Mouse (Mus musculus) bone marrow, adult 2 months (tissue): ENCODE results near the gene Tmem205.

Experiments
- CTCF ChIP-seq: fragments of 200-500 bp; IDR thresholded peaks from 2 replicates; pipeline ENCODE4 v1.5.1; 2011; ENCODE audit warnings: low read length, control low read depth; ENCODE audit not compliant: control insufficient read depth, insufficient read depth
- POLR2A ChIP-seq: fragments of 200-500 bp; IDR thresholded peaks from 2 replicates; pipeline ENCODE4 v1.6.1; 2011; ENCODE audit warnings: low read depth, mild to moderate bottlenecking, control low read depth, low read length, borderline replicate concordance; ENCODE audit not compliant: control insufficient read depth

DNA sequence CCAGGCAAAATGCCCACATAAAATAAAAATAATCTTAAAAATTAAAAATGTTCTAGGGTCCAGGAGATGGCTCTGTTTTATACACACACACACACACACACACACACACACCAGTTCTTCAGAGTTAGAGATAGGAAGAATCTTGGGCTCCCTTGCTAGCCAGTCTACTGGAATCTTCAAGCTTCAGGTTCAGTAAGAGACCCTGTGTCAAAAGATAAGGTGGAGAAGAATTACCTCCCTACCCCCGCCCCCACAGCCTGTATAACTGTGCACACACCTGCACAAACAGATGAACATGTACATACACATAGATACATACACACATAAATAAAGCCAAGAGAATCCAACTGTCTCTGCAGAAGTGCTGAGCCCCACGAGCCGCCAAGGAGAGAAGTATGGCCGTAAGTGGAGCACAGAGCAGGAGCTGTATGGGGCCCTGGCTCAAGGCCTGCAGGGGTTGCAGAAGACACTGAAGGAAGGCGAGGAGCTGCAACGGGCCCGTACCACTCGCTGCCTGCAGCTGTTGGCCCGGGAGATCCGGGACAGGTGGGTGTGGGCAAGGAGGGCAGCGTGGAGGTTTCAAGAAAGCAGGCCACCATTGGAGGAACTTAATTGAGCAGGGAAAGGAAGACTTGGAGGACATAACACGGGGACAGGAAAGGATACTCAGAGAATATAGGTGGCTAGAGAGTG lies 5.2 kb upstream of the Tmem205 start:
- TF ChIP-seq CTCF (no peak), POLR2A (no peak)
